Mouse (Mus musculus) spleen, postnatal 36 days (tissue): Measurements from ENCODE around the gene Bex1.
"Not testable (repeated sequence)": the region's sequence is repeated elsewhere in the genome, so short reads cannot be mapped to it uniquely, and the experiment has no call there.

ENCODE experiments used
- DNase-seq, 2 experiments: peaks; one replicate each; pipeline ENCODE4 v3.0.0; 2022; ENCODE audit warnings: low spot score in 2 of 2, mixed read lengths in 1 of 2

Gene Bex1

GRCm38 (mm10) chrX:136214729-136215677, at the start of gene Bex1, which contains the start of gene Tceal7:
Bex1 (minus strand) TSS chrX:136215513.
Tceal7 (plus strand) TSS chrX:136214779.
- not testable (repeated sequence) for DNase-seq

GRCm38 (mm10) chrX:136252023-136252729, 36.9 kb upstream of the Bex1 start:
- no peak for DNase-seq

- no peak for DNase-seq
These were observed 34.4 kb upstream of the Bex1 start for GRCm38 (mm10) chrX:136249671-136250070.

GRCm38 (mm10) chrX:136248811-136249210, 33.5 kb upstream of the Bex1 start:
- DNase-seq, result no peak

- DNase-seq, result peak in 1 of 2 experiments; percentile 2
These were observed 30.3 kb upstream of the Bex1 start for GRCm38 (mm10) chrX:136245521-136246071.

- DNase-seq, result peak; percentile 63 to 70
These were observed 29.4 kb upstream of the Bex1 start, which contains the start of gene Tceal9 for GRCm38 (mm10) chrX:136244574-136245229. Tceal9 (plus strand) TSS chrX:136245079.

GRCm38 (mm10) chrX:136243181-136243580, 27.9 kb upstream of the Bex1 start:
- no peak for DNase-seq

GRCm38 (mm10) chrX:136238118-136238517, 22.8 kb upstream of the Bex1 start:
- DNase-seq, result peak in 1 of 2 experiments; percentile 1

- no peak for DNase-seq
These were observed 12.5 kb upstream of the Bex1 start for GRCm38 (mm10) chrX:136227768-136228167.

- no peak for DNase-seq
These were observed 8.4 kb upstream of the Bex1 start for GRCm38 (mm10) chrX:136223714-136224113.

GRCm38 (mm10) chrX:136216303-136216702, 990 bp upstream of the Bex1 start:
- no peak for DNase-seq

- DNase-seq, result no peak
These were observed 1.9 kb downstream of the Bex1 start for GRCm38 (mm10) chrX:136213396-136213795.

GRCm38 (mm10) chrX:136204406-136204805, 10.9 kb downstream of the Bex1 start:
- no peak for DNase-seq

- DNase-seq, result no peak
These were observed 11.6 kb downstream of the Bex1 start, which contains the start of gene Tceal5 for GRCm38 (mm10) chrX:136203664-136204066. Tceal5 (minus strand) TSS chrX:136203876.

GRCm38 (mm10) chrX:136203257-136203656, 12.1 kb downstream of the Bex1 start:
- no peak for DNase-seq

- peak in 1 of 2 experiments; percentile 1 for DNase-seq
These were observed 18.4 kb downstream of the Bex1 start for GRCm38 (mm10) chrX:136196873-136197272.

- DNase-seq, result no peak
These were observed 19.9 kb downstream of the Bex1 start for GRCm38 (mm10) chrX:136195193-136195944.

GRCm38 (mm10) chrX:136183107-136183506, 32.2 kb downstream of the Bex1 start:
- no peak for DNase-seq

GRCm38 (mm10) chrX:136180897-136181553, 34.3 kb downstream of the Bex1 start:
- no peak for DNase-seq

- no peak for DNase-seq
These were observed 42.5 kb downstream of the Bex1 start for GRCm38 (mm10) chrX:136172786-136173185.
